Mouse (Mus musculus): ENCODE measurements around the gene S100a1. TPM values are rescaled to one million over a fixed set of nuclear protein-coding genes. Genes with fewer than 3 reads are reported as not detected.

The S100a1 gene
- polyA plus RNA-seq, 1 experiment, result 189 TPM

- Histone ChIP-seq H3ac (ENCODE audit: control insufficient read depth, insufficient read length) (no peak overlapping the region), H3K27me3 (ENCODE audit: control insufficient read depth, insufficient read depth, insufficient read length) (no peaks in the 10 kb centered on the region), H3K36me3 (ENCODE audit: control insufficient read depth, insufficient read depth) (no peaks in the 10 kb centered on the region), H3K4me2 (ENCODE audit: low read depth) (peak overlapping the region; percentile 58), H3K4me3 (no peak overlapping the region), H3K79me2 (ENCODE audit: control insufficient read depth, insufficient read depth) (no peaks in the 10 kb centered on the region)
- TF ChIP-seq E2F4 (IDR thresholded peaks at IDR 0.05; ENCODE audit: insufficient read depth) (no peak), USF1 (IDR thresholded peaks at IDR 0.05; ENCODE audit: low read depth) (no peak), TCF3 (IDR thresholded peaks at IDR 0.05; ENCODE audit: insufficient read length, low read depth) (no peak), SRF (IDR thresholded peaks at IDR 0.05; ENCODE audit: control insufficient read depth, insufficient read length, low read depth) (no peak), POLR2A (IDR thresholded peaks at IDR 0.05; ENCODE audit: insufficient read length, low read depth) (no peak), POLR2AphosphoS2 (IDR thresholded peaks at IDR 0.05; ENCODE audit: insufficient read length, low read depth) (no peak), MYOG (IDR thresholded peaks at IDR 0.05; ENCODE audit: control insufficient read depth in 1 of 3, insufficient read depth in 1 of 3, insufficient read length in 2 of 3, low read depth in 2 of 3) (no peak), MAX (IDR thresholded peaks at IDR 0.05; ENCODE audit: low read depth) (no peak), CEBPB (IDR thresholded peaks at IDR 0.05; ENCODE audit: insufficient read depth, poor library complexity, severe bottlenecking) (no peak), REST (IDR thresholded peaks at IDR 0.05; ENCODE audit: insufficient read depth, insufficient read length) (no peak), TCF12 (IDR thresholded peaks at IDR 0.05; ENCODE audit: insufficient read depth, poor library complexity, severe bottlenecking) (no peak), MYOD1 (IDR thresholded peaks at IDR 0.05; ENCODE audit: control insufficient read depth in 1 of 3, insufficient read length in 2 of 3, low read depth in 2 of 3) (no peak)
Observed at GRCm38 (mm10) chr3:90550421-90550790, 36.2 kb upstream of the S100a1 start.

DNA sequence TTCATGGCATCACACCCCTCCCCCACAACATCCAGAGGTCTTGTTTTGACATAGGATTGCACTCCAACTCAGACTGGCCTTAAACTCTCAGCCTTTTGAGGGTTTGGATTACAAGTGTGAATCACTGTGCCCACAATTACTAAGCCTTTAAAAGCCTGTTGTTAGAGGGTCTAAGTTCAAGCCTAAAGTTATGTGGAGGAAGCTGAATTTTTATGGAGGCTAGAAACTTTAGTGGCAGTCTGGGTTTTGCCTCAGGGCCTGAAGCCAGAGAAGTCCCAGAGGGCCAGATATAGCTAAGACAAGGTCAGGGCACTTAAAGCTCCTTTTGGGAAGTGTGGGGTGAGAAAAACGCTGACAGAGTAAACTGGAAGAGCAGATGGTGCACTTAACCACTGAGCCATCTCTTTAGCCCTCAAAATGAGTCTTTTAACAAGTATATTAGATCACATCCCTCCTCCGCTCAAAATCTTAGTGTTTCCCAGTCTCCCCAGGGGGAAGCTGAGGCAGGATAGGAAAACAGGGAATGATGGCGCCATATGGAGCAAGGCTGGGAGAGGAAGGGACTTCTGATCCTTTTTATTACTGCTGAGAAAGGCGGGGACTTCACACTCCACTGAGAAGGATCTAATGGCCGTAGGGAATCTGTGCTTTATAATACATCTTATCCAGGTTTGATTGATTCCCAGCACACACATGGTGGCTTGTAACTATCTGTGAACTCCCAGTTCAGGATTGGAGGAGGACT is 35.7 kb upstream of the S100a1 start:
- Histone ChIP-seq H3K4me3 (no peak overlapping the region), H3K36me3 (ENCODE audit: control insufficient read depth, insufficient read depth) (no peaks in the 10 kb centered on the region), H3K27me3 (ENCODE audit: control insufficient read depth, insufficient read depth, insufficient read length) (no peaks in the 10 kb centered on the region), H3ac (ENCODE audit: control insufficient read depth, insufficient read length) (no peak overlapping the region), H3K4me2 (ENCODE audit: low read depth) (peak overlapping the region; percentile 58), H3K79me2 (ENCODE audit: control insufficient read depth, insufficient read depth) (no peaks in the 10 kb centered on the region)
- TF ChIP-seq MYOD1 (IDR thresholded peaks at IDR 0.05; ENCODE audit: control insufficient read depth in 1 of 3, insufficient read length in 2 of 3, low read depth in 2 of 3) (no peak), CEBPB (IDR thresholded peaks at IDR 0.05; ENCODE audit: insufficient read depth, poor library complexity, severe bottlenecking) (peak; percentile 76)

- Histone ChIP-seq H3K36me3 (ENCODE audit: control insufficient read depth, insufficient read depth) (no peaks in the 10 kb centered on the region), H3ac (ENCODE audit: control insufficient read depth, insufficient read length) (no peak overlapping the region), H3K4me3 (no peak overlapping the region), H3K4me2 (ENCODE audit: low read depth) (peak overlapping the region; percentile 13), H3K27me3 (ENCODE audit: control insufficient read depth, insufficient read depth, insufficient read length) (no peaks in the 10 kb centered on the region), H3K79me2 (ENCODE audit: control insufficient read depth, insufficient read depth) (peaks cover 22% of the 10 kb centered on the region)
- TF ChIP-seq MAX (IDR thresholded peaks at IDR 0.05; ENCODE audit: low read depth) (no peak), MYOG (IDR thresholded peaks at IDR 0.05; ENCODE audit: control insufficient read depth in 1 of 3, insufficient read depth in 1 of 3, insufficient read length in 2 of 3, low read depth in 2 of 3) (no peak), MYOD1 (IDR thresholded peaks at IDR 0.05; ENCODE audit: control insufficient read depth in 1 of 3, insufficient read length in 2 of 3, low read depth in 2 of 3) (no peak), TCF12 (IDR thresholded peaks at IDR 0.05; ENCODE audit: insufficient read depth, poor library complexity, severe bottlenecking) (no peak), SRF (IDR thresholded peaks at IDR 0.05; ENCODE audit: control insufficient read depth, insufficient read length, low read depth) (no peak), TCF3 (IDR thresholded peaks at IDR 0.05; ENCODE audit: insufficient read length, low read depth) (no peak), POLR2A (IDR thresholded peaks at IDR 0.05; ENCODE audit: insufficient read length, low read depth) (no peak), POLR2AphosphoS2 (IDR thresholded peaks at IDR 0.05; ENCODE audit: insufficient read length, low read depth) (no peak), USF1 (IDR thresholded peaks at IDR 0.05; ENCODE audit: low read depth) (no peak), CEBPB (IDR thresholded peaks at IDR 0.05; ENCODE audit: insufficient read depth, poor library complexity, severe bottlenecking) (no peak), E2F4 (IDR thresholded peaks at IDR 0.05; ENCODE audit: insufficient read depth) (no peak), REST (IDR thresholded peaks at IDR 0.05; ENCODE audit: insufficient read depth, insufficient read length) (no peak)
Observed at GRCm38 (mm10) chr3:90540904-90541303, 26.7 kb upstream of the S100a1 start.

- H3K27me3 ChIP-seq (ENCODE audit: control insufficient read depth, insufficient read depth, insufficient read length), result no peaks in the 10 kb centered on the region
Observed at GRCm38 (mm10) chr3:90537905-90538296, 23.7 kb upstream of the S100a1 start.

More at GRCm38 (mm10) chr3:90537905-90538296, 23.7 kb upstream of the S100a1 start:
- H3K4me3 ChIP-seq, result peak overlapping the region; percentile 67
- no peak for TF ChIP-seq MYOD1 (IDR thresholded peaks at IDR 0.05; ENCODE audit: control insufficient read depth in 1 of 3, insufficient read length in 2 of 3, low read depth in 2 of 3)
- no peak for TF ChIP-seq TCF12 (IDR thresholded peaks at IDR 0.05; ENCODE audit: insufficient read depth, poor library complexity, severe bottlenecking)
- TF ChIP-seq MYOG (IDR thresholded peaks at IDR 0.05; ENCODE audit: control insufficient read depth in 1 of 3, insufficient read depth in 1 of 3, insufficient read length in 2 of 3, low read depth in 2 of 3), result no peak
- TF ChIP-seq TCF3 (IDR thresholded peaks at IDR 0.05; ENCODE audit: insufficient read length, low read depth), result no peak
- TF ChIP-seq POLR2A (IDR thresholded peaks at IDR 0.05; ENCODE audit: insufficient read length, low read depth), result no peak
- TF ChIP-seq E2F4 (IDR thresholded peaks at IDR 0.05; ENCODE audit: insufficient read depth), result no peak
- TF ChIP-seq REST (IDR thresholded peaks at IDR 0.05; ENCODE audit: insufficient read depth, insufficient read length), result no peak
- TF ChIP-seq USF1 (IDR thresholded peaks at IDR 0.05; ENCODE audit: low read depth), result no peak
- TF ChIP-seq MAX (IDR thresholded peaks at IDR 0.05; ENCODE audit: low read depth), result no peak
- no peak for TF ChIP-seq POLR2AphosphoS2 (IDR thresholded peaks at IDR 0.05; ENCODE audit: insufficient read length, low read depth)
- TF ChIP-seq CEBPB (IDR thresholded peaks at IDR 0.05; ENCODE audit: insufficient read depth, poor library complexity, severe bottlenecking), result no peak
- TF ChIP-seq SRF (IDR thresholded peaks at IDR 0.05; ENCODE audit: control insufficient read depth, insufficient read length, low read depth), result no peak
- H3K36me3 ChIP-seq (ENCODE audit: control insufficient read depth, insufficient read depth), result no peaks in the 10 kb centered on the region
- H3K79me2 ChIP-seq (ENCODE audit: control insufficient read depth, insufficient read depth), result peaks cover 22% of the 10 kb centered on the region
- peak overlapping the region; percentile 96 for H3K4me2 ChIP-seq (ENCODE audit: low read depth)
- peak overlapping the region; percentile 5 for H3ac ChIP-seq (ENCODE audit: control insufficient read depth, insufficient read length)
